Mouse (Mus musculus) kidney, postnatal 0 days (tissue): Measurements from ENCODE around the gene Hint3. TPM values are rescaled to one million over a fixed set of nuclear protein-coding genes. Genes with fewer than 3 reads are reported as not detected.

ENCODE experiments used
- ATAC-seq: fragments of 200-750 bp; cut with Nextera tagmentation; replicated peaks from 2 replicates; pipeline ENCODE4 v1.8.0; 2017; ENCODE audit warnings: low read depth, moderate number of reproducible peaks, moderate TSS enrichment, moderate library complexity; ENCODE audit not compliant: low FRiP score
- DNase-seq: peaks from one replicate; pipeline ENCODE4 v3.0.0-alpha.2; 2016; ENCODE audit warnings: low spot score
- H3K27ac ChIP-seq: fragments of 300-500 bp; sonication (generic); 2 replicates; pipeline ENCODE4 v1.5.1; 2014; ENCODE audit warnings: mild to moderate bottlenecking
- H3K27me3 ChIP-seq: fragments of 300-500 bp; sonication (generic); 2 replicates; pipeline ENCODE4 v1.6.1; 2014; ENCODE audit warnings: low read length, mixed read lengths; ENCODE audit not compliant: insufficient read depth
- H3K36me3 ChIP-seq: fragments of 300-500 bp; sonication (generic); 2 replicates; pipeline ENCODE4 v1.6.1; 2014; ENCODE audit warnings: low read length, mixed read lengths; ENCODE audit not compliant: insufficient read depth
- H3K4me1 ChIP-seq: fragments of 300-500 bp; sonication (generic); replicated peaks from 2 replicates; pipeline ENCODE4 v1.6.1; 2014; ENCODE audit warnings: antibody characterized with exemption, low read length, mixed read lengths; ENCODE audit not compliant: insufficient read depth
- H3K4me2 ChIP-seq: fragments of 300-500 bp; sonication (generic); 2 replicates; pipeline ENCODE4 v1.6.1; 2014; ENCODE audit warnings: mild to moderate bottlenecking, low read length, moderate library complexity, mixed read lengths
- H3K4me3 ChIP-seq: fragments of 300-500 bp; sonication (generic); replicated peaks from 2 replicates; pipeline ENCODE4 v1.5.1; 2014; ENCODE audit warnings: low read depth, low read length
- H3K9ac ChIP-seq: fragments of 300-500 bp; sonication (generic); 2 replicates; pipeline ENCODE4 v1.6.1; 2014; ENCODE audit warnings: low read depth, low read length
- H3K9me3 ChIP-seq: fragments of 300-500 bp; sonication (generic); replicated peaks from 2 replicates; pipeline ENCODE4 v1.6.1; 2016; ENCODE audit warnings: low read length, inconsistent platforms, mixed read lengths
- CTCF ChIP-seq: IDR thresholded peaks from 2 replicates; pipeline ENCODE4 v1.5.1; 2016; ENCODE audit warnings: antibody characterized with exemption, low read depth, mild to moderate bottlenecking, moderate library complexity
- WGBS: fragments of 180-500 bp; shearing (Covaris S2); extraction: QIAGEN DNeasy Blood & Tissue Kit; methylation state at CpG from one replicate; pipeline ENCODE4 v1.1.7; 2014; 5-methylcytosine and 5-hydroxymethylcytosine counted together
- polyA plus RNA-seq: library from polyadenylated mRNA; unstranded; fragments of >200 nt; fragmentation: Nextera tagmentation; extraction: Ambion mirVana; gene quantifications from 2 replicates; pipeline ENCODE4 v1.2.1, GENCODE M21; 2015

The Hint3 gene
- polyA plus RNA-seq, 1 experiment from 2014 or later, result 45.3 TPM

DNA sequence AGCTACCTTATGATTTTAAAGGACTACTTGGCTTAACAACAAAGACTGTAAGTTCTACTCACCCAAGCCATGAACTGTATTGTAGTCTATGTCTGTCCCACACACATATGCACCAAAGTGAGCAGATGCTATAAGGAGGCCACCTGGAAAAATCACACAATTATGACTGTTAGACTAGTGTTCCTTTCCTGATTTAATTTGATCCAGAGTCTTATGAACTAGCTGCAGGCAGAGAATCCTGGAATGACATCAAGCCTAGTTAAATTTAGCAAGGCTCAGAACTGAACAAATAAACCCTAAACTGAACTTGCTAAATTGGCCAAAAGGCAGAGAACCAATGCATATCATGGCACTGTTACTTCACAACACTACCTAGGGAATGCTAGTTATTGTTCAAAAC lies 63.1 kb downstream of the Hint3 start:
- no peaks in the 10 kb centered on the region for H3K9me3 ChIP-seq
- no peak overlapping the region for H3K27ac ChIP-seq
- H3K4me1 ChIP-seq, result no peaks in the 10 kb centered on the region
- no peak overlapping the region for H3K9ac ChIP-seq
- peaks cover 14% of the 10 kb centered on the region for H3K36me3 ChIP-seq
- DNase-seq (no peak), ATAC-seq (no peak)
- H3K4me3 ChIP-seq, result no peak overlapping the region
- no peak overlapping the region for H3K4me2 ChIP-seq
- no peak for TF ChIP-seq CTCF
- no peaks in the 10 kb centered on the region for H3K27me3 ChIP-seq

DNA sequence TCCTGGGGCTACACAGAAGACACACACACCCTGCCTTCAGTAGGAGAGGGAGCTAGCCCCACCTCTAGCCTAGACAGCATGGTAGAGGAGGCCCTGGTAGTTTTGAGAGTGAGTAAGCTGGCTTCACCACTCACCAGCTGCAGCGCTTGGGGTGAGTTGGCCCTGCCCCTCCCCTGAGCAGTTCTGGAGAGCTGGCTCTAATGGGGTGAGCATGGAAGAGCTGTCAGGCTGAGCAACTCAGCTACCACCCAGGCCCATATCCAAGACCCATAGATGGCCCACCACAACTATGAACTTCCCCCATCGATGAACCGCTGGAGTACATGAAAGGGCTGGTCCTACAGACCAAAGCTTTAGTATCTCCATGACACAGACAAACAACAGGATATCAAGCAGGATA lies 64.8 kb downstream of the Hint3 start:
- WGBS, result 91% methylated on average over 3 of the region's 3 CpGs
- no peaks in the 10 kb centered on the region for H3K27me3 ChIP-seq
- no peak overlapping the region for H3K4me2 ChIP-seq
- ATAC-seq, result no peak
- H3K36me3 ChIP-seq, result peaks cover 15% of the 10 kb centered on the region
- TF ChIP-seq CTCF, result no peak
- no peak overlapping the region for H3K9ac ChIP-seq
- no peak for DNase-seq
- H3K4me1 ChIP-seq, result no peaks in the 10 kb centered on the region
- H3K9me3 ChIP-seq, result no peaks in the 10 kb centered on the region
- H3K27ac ChIP-seq, result no peak overlapping the region
- H3K4me3 ChIP-seq, result no peak overlapping the region

Other genes with a start within 250 kb of the Hint3 start
- 23.5 and 24.3 TPM in 2 replicates for gene Trmt11, start 28.9 kb downstream of the Hint3 start, polyA plus RNA-seq
- 19.6 and 21.9 TPM in 2 replicates for gene Ncoa7, start 173.7 kb upstream of the Hint3 start, polyA plus RNA-seq
- gene Hey2, start 213.2 kb upstream of the Hint3 start, polyA plus RNA-seq, result 3.4 and 3.5 TPM in 2 replicates